Mouse (Mus musculus): Measurements from ENCODE around the gene Wfdc8. TPM values are rescaled to one million over a fixed set of nuclear protein-coding genes. Genes with fewer than 3 reads are reported as not detected.

Wfdc8 gene
- polyA plus RNA-seq (2012; rRNA removed), result 0.26 TPM in 1 of 2 replicates, not detected in the other

GRCm38 (mm10) chr2:164613471-164613870 lies at the start of gene Wfdc8, which contains the start of gene Wfdc6b:
TSS of gene Wfdc8 (minus strand) at chr2:164613626.
TSS of gene Wfdc6b (plus strand) at chr2:164613522.

GRCm38 (mm10) chr2:164656483-164656882 lies 43.1 kb upstream of the Wfdc8 start, which contains the start of gene Wfdc9:
TSS of gene Wfdc9 (minus strand) at chr2:164656583.

GRCm38 (mm10) chr2:164655858-164656257 lies 42.4 kb upstream of the Wfdc8 start, which contains the start of gene Wfdc10:
TSS of gene Wfdc10 (plus strand) at chr2:164656046.

DNA sequence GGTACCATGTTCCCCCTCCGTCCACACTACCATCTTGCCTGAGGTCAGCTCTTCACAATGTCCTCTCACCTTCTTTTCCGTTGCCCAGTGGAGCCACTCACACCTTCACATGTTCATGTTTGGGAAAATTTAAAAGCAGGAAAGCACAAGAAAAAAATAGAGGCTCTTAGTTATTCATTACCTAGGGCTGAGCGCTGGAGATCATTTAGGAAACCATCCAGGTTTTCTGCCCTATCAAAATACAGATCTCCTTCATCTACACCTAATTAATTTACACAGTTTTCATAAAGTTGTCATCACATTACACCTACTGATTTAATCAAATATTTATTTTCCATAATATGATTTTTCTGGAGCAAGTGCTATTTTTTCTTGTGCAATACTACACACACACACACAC lies 25.3 kb upstream of the Wfdc8 start, which contains the start of gene Wfdc16:
Wfdc16 (minus strand) TSS at position 101 of the 400 bp plus-strand sequence.

GRCm38 (mm10) chr2:164593494-164593893 lies 19.9 kb downstream of the Wfdc8 start, which contains the start of gene Eppin:
TSS of gene Eppin (minus strand) at chr2:164593594.

GRCm38 (mm10) chr2:164585025-164585725 lies 28.3 kb downstream of the Wfdc8 start, which contains the start of gene Wfdc6a:
TSS of gene Wfdc6a (minus strand) at chr2:164585447.

DNA sequence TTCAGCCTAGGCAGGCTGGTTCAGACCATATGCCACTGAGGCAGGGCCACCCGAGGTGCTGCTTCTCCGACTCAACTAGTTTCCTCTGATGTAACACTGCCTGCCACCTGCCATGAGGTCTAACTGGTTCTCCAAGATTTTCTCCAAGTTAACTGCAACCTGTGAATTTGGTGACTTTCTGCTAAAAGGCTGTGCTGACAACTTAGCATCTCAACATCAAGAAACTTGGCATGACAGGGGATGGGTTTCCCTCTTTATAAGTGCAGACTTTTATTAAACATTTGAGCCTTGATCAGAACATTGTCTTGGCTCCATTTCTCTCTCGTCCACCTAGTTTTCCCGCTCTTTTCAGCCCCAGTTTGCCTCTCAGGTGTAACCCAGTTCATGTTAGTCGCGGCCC lies 40.1 kb downstream of the Wfdc8 start, which contains the start of gene Spint3:
Spint3 (minus strand) TSS at position 101 of the 400 bp plus-strand sequence.

DNA sequence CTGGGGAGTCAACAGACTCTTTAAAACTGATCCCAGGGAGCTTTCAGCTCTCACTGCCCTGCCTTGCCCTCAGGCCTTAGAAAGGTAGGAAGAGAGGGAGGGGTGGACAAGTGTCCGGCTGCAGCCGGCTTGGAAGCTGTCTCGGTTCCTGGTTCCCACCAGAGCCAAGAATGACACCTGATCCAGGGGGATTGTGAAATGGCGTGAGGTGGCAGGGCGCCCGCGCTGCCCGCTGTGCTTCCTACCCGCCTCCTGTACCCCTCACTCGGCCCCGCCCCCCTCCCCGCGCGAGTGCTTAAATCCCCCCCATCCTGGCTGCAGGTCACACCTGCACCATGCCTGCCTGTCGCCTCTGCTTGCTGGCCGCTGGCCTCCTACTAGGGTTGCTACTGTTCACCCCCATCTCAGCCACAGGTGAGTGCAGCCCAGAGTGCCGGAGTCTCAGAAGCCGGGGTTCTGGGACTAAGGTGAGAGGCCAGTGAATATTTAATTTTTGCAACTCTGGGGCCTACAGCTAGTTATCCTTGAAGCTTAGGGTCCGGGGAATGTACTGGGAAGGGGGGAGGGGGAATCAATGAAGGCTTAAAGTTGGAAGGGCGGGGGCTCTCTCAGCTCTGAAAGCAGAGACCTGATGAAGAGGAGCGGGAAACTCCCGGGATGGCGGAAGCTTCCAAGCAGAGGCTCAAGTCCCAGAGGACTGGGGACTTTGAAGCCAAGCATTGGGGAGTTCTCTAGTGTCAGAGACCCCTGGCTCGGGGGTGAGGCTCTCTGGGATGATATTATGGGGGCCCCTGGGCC lies 50.8 kb downstream of the Wfdc8 start, which contains the start of gene Wfdc2:
Wfdc2 (plus strand) TSS at position 23 of the 798 bp plus-strand sequence.

Other genes starting within 250 kb of the Wfdc8 start
- 82.6 and 153 TPM in 2 replicates for gene Slpi, start 224.5 kb downstream of the Wfdc8 start, polyA plus RNA-seq (2012; rRNA removed)
- gene Rbpjl, start 210.5 kb downstream of the Wfdc8 start, polyA plus RNA-seq (2012; rRNA removed), result 3.5 and 6.9 TPM in 2 replicates
- 0.78 and 1.2 TPM in 2 replicates for gene Matn4, start 208.5 kb downstream of the Wfdc8 start, polyA plus RNA-seq (2012; rRNA removed)
- 34.9 and 37.0 TPM in 2 replicates for gene Sdc4, start 169.7 kb downstream of the Wfdc8 start, polyA plus RNA-seq (2012; rRNA removed)
- 71.4 and 132 TPM in 2 replicates for gene Sys1, start 156.7 kb downstream of the Wfdc8 start, polyA plus RNA-seq (2012; rRNA removed)
- gene Gm20458, start 152.7 kb downstream of the Wfdc8 start, polyA plus RNA-seq (2012; rRNA removed), result 31.3 and 46.5 TPM in 2 replicates
- gene Trp53tg5, start 139.9 kb downstream of the Wfdc8 start, polyA plus RNA-seq (2012; rRNA removed), result not detected in 2 replicates
- gene Dbndd2, start 127.5 kb downstream of the Wfdc8 start, polyA plus RNA-seq (2012; rRNA removed), result 27.2 and 65.5 TPM in 2 replicates
- 90.3 and 138 TPM in 2 replicates for gene Pigt, start 116.1 kb downstream of the Wfdc8 start, polyA plus RNA-seq (2012; rRNA removed)
- gene Wfdc2, start 51.2 kb downstream of the Wfdc8 start, polyA plus RNA-seq (2012; rRNA removed), result 41.0 and 51.1 TPM in 2 replicates
- gene Spint3, start 40.2 kb downstream of the Wfdc8 start, polyA plus RNA-seq (2012; rRNA removed), result 0.43 TPM in 1 of 2 replicates, not detected in the other
- gene Wfdc6a, start 28.2 kb downstream of the Wfdc8 start, polyA plus RNA-seq (2012; rRNA removed), result 0.08 and 0.14 TPM in 2 replicates
- gene Eppin, start 20.0 kb downstream of the Wfdc8 start, polyA plus RNA-seq (2012; rRNA removed), result 0.19 TPM in 1 of 2 replicates, not detected in the other
- gene Wfdc6b, start 104 bp downstream of the Wfdc8 start, polyA plus RNA-seq (2012; rRNA removed), result 0.11 TPM in 1 of 2 replicates, not detected in the other
- 0.09 TPM in 1 of 2 replicates, not detected in the other for gene Wfdc16, start 25.2 kb upstream of the Wfdc8 start, polyA plus RNA-seq (2012; rRNA removed)
- 0.30 and 3.4 TPM in 2 replicates for gene Wfdc10, start 42.4 kb upstream of the Wfdc8 start, polyA plus RNA-seq (2012; rRNA removed)
- not detected in 2 replicates for gene Wfdc9, start 43.0 kb upstream of the Wfdc8 start, polyA plus RNA-seq (2012; rRNA removed)
- not detected in 2 replicates for gene Wfdc11, start 60.5 kb upstream of the Wfdc8 start, polyA plus RNA-seq (2012; rRNA removed)
- 0.75 and 2.0 TPM in 2 replicates for gene Wfdc13, start 71.5 kb upstream of the Wfdc8 start, polyA plus RNA-seq (2012; rRNA removed)
- 0.20 TPM in 1 of 2 replicates, not detected in the other for gene Spint4, start 84.9 kb upstream of the Wfdc8 start, polyA plus RNA-seq (2012; rRNA removed)
- gene Spint5, start 101.7 kb upstream of the Wfdc8 start, polyA plus RNA-seq (2012; rRNA removed), result not detected in 2 replicates
- gene Wfdc3, start 132.3 kb upstream of the Wfdc8 start, polyA plus RNA-seq (2012; rRNA removed), result 0.22 TPM in 1 of 2 replicates, not detected in the other
- gene Dnttip1, start 132.4 kb upstream of the Wfdc8 start, polyA plus RNA-seq (2012; rRNA removed), result 9.0 and 25.3 TPM in 2 replicates
- gene Ube2c, start 156.3 kb upstream of the Wfdc8 start, polyA plus RNA-seq (2012; rRNA removed), result 31.9 and 34.3 TPM in 2 replicates
- 33.7 and 34.0 TPM in 2 replicates for gene Tnnc2, start 166.3 kb upstream of the Wfdc8 start, polyA plus RNA-seq (2012; rRNA removed)
- 15.0 and 20.3 TPM in 2 replicates for gene Snx21, start 172.2 kb upstream of the Wfdc8 start, polyA plus RNA-seq (2012; rRNA removed)
- gene Acot8, start 191.3 kb upstream of the Wfdc8 start, polyA plus RNA-seq (2012; rRNA removed), result 37.1 and 48.4 TPM in 2 replicates
- 0.58 and 1.1 TPM in 2 replicates for gene Zswim3, start 191.5 kb upstream of the Wfdc8 start, polyA plus RNA-seq (2012; rRNA removed)
- 8.0 and 8.1 TPM in 2 replicates for gene Zswim1, start 209.1 kb upstream of the Wfdc8 start, polyA plus RNA-seq (2012; rRNA removed)
- not detected in 2 replicates for gene Spata25, start 214.9 kb upstream of the Wfdc8 start, polyA plus RNA-seq (2012; rRNA removed)
- gene Ctsa, start 219.2 kb upstream of the Wfdc8 start, polyA plus RNA-seq (2012; rRNA removed), result 97.4 and 104 TPM in 2 replicates
- 3.4 and 4.2 TPM in 2 replicates for gene Neurl2, start 219.8 kb upstream of the Wfdc8 start, polyA plus RNA-seq (2012; rRNA removed)
- 43.0 and 47.2 TPM in 2 replicates for gene Pltp, start 244.1 kb upstream of the Wfdc8 start, polyA plus RNA-seq (2012; rRNA removed)

Data from stomach, adult 2 months (tissue).